Mouse (Mus musculus): ENCODE measurements at regions not wholly inside any gene's neighbourhood (a gene's known extent, or its start where the extent isn't known, plus 50 kb on each side); places are given as distances from the start of the nearest gene placed in this dataset.

DNA sequence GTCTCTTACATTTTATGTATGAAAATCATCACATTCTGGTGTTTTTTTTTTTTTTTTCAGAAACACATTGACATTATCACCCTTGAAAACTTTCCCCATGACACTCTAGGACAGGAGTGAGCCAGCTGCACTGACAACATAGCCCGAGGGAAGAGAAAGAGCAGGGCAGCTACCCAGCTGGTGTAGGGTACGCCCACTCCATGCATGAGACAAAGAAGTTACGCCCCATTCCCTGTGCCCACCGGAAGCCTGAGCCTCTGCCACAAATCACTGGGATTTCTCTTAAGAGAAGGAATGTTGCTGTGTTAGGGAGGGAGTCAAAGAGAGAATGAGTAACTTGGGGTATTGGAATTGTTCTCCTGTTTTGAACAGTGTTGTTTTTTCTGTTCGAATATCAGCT lies 149.5 kb downstream of the Rsl24d1 start:
- no peak for TF ChIP-seq CTCF (IDR thresholded peaks at IDR 0.05; ENCODE audit: insufficient read depth, low read depth, low read length)
- TF ChIP-seq POLR2A (IDR thresholded peaks at IDR 0.05; ENCODE audit: insufficient read depth, low read depth, low read length), result no peak
